Mouse (Mus musculus) bone marrow, adult 2 months (tissue): ENCODE results near the gene Folr1.

ENCODE experiments used
- CTCF ChIP-seq: fragments of 200-500 bp; IDR thresholded peaks from 2 replicates; pipeline ENCODE4 v1.5.1; 2011; ENCODE audit warnings: low read length, control low read depth; ENCODE audit not compliant: control insufficient read depth, insufficient read depth
- POLR2A ChIP-seq: fragments of 200-500 bp; IDR thresholded peaks from 2 replicates; pipeline ENCODE4 v1.6.1; 2011; ENCODE audit warnings: low read depth, mild to moderate bottlenecking, control low read depth, low read length, borderline replicate concordance; ENCODE audit not compliant: control insufficient read depth

GRCm38 (mm10) chr7:101869163-101869500, 1.5 kb downstream of the Folr1 start:
- no peak for TF ChIP-seq CTCF
- no peak for TF ChIP-seq POLR2A
